Mouse (Mus musculus) forebrain, embryonic 12.5 days (tissue): Measurements from ENCODE around the gene Apobec2. TPM values are rescaled to one million over a fixed set of nuclear protein-coding genes. Genes with fewer than 3 reads are reported as not detected.

Source experiments
- ATAC-seq: fragments of 200-750 bp; cut with Nextera tagmentation; 2 replicates; pipeline ENCODE4 v1.8.0; 2017; ENCODE audit warnings: moderate TSS enrichment; ENCODE audit not compliant: low FRiP score
- H3K27ac ChIP-seq: fragments of 300-500 bp; sonication (generic); 2 replicates; pipeline ENCODE4 v1.5.1; 2016; ENCODE audit warnings: mild to moderate bottlenecking
- H3K27me3 ChIP-seq: fragments of 300-500 bp; sonication (generic); 2 replicates; pipeline ENCODE4 v1.6.1; 2016; ENCODE audit warnings: mild to moderate bottlenecking
- H3K36me3 ChIP-seq: fragments of 300-500 bp; sonication (generic); replicated peaks from 2 replicates; pipeline ENCODE4 v1.6.1; 2016; ENCODE audit warnings: mild to moderate bottlenecking
- H3K4me1 ChIP-seq: fragments of 300-500 bp; sonication (generic); 2 replicates; pipeline ENCODE4 v1.6.1; 2016
- H3K4me2 ChIP-seq: fragments of 300-500 bp; sonication (generic); 2 replicates; pipeline ENCODE4 v1.6.1; 2016; ENCODE audit warnings: mild to moderate bottlenecking, moderate library complexity
- H3K4me3 ChIP-seq: fragments of 300-500 bp; sonication (generic); replicated peaks from 2 replicates; pipeline ENCODE4 v1.5.1; 2016; ENCODE audit warnings: mild to moderate bottlenecking
- H3K9ac ChIP-seq: fragments of 300-500 bp; sonication (generic); 2 replicates; pipeline ENCODE4 v1.6.1; 2016; ENCODE audit warnings: mild to moderate bottlenecking
- H3K9me3 ChIP-seq: fragments of 300-500 bp; sonication (generic); 2 replicates; pipeline ENCODE4 v1.6.1; 2016
- WGBS: fragments of 180-500 bp; shearing (Covaris S2); methylation state at CpG from one replicate; pipeline ENCODE4 v1.1.7; 2016; 5-methylcytosine and 5-hydroxymethylcytosine counted together
- polyA plus RNA-seq: library from polyadenylated mRNA; unstranded; fragments of >200 nt; fragmentation: Nextera tagmentation; extraction: Ambion mirVana; gene quantifications from 2 replicates; pipeline ENCODE4 v1.2.1, GENCODE M21; 2016

Apobec2 gene
- polyA plus RNA-seq, 1 experiment from 2014 or later, result 0.65 TPM

GRCm38 (mm10) chr17:48433006-48433655, 401 bp upstream of the Apobec2 start:
- Histone ChIP-seq H3K4me2 (no peak overlapping the region), H3K4me1 (peaks cover 18% of the 10 kb centered on the region), H3K36me3 (no peaks in the 10 kb centered on the region), H3K4me3 (no peak overlapping the region), H3K27ac (no peak overlapping the region), H3K27me3 (no peaks in the 10 kb centered on the region), H3K9ac (no peak overlapping the region), H3K9me3 (no peaks in the 10 kb centered on the region)
- 84% methylated on average over 20 of the region's 20 CpGs for WGBS
- no peak for ATAC-seq

GRCm38 (mm10) chr17:48431054-48431453, 1.7 kb downstream of the Apobec2 start:
- H3K27ac ChIP-seq, result no peak overlapping the region
- H3K9me3 ChIP-seq, result no peaks in the 10 kb centered on the region
- peaks cover 15% of the 10 kb centered on the region for H3K4me1 ChIP-seq
- no peaks in the 10 kb centered on the region for H3K27me3 ChIP-seq
- 75% methylated on average over 5 of the region's 5 CpGs for WGBS
- no peak overlapping the region for H3K4me2 ChIP-seq
- no peak overlapping the region for H3K4me3 ChIP-seq
- no peak overlapping the region for H3K9ac ChIP-seq
- ATAC-seq, result no peak
- H3K36me3 ChIP-seq, result no peaks in the 10 kb centered on the region

- Histone ChIP-seq H3K4me1 (peaks cover 21% of the 10 kb centered on the region), H3K36me3 (no peaks in the 10 kb centered on the region), H3K9ac (no peak overlapping the region), H3K4me3 (no peak overlapping the region), H3K4me2 (no peak overlapping the region), H3K27ac (no peak overlapping the region), H3K9me3 (no peaks in the 10 kb centered on the region), H3K27me3 (no peaks in the 10 kb centered on the region)
- no peak for ATAC-seq
- 73% methylated on average over 5 of the region's 5 CpGs for WGBS
Observed at GRCm38 (mm10) chr17:48430394-48430793, 2.3 kb downstream of the Apobec2 start.

- H3K9me3 ChIP-seq, result no peaks in the 10 kb centered on the region
- WGBS, result 75% methylated on average over 11 of the region's 11 CpGs
- H3K27ac ChIP-seq, result no peak overlapping the region
Observed at GRCm38 (mm10) chr17:48427852-48428530, 4.7 kb downstream of the Apobec2 start.

GRCm38 (mm10) chr17:48426991-48427750, 5.6 kb downstream of the Apobec2 start:
- no peak overlapping the region for H3K27ac ChIP-seq
- H3K9ac ChIP-seq, result no peak overlapping the region
- peaks cover 15% of the 10 kb centered on the region for H3K4me1 ChIP-seq
- no peaks in the 10 kb centered on the region for H3K9me3 ChIP-seq
- no peak overlapping the region for H3K4me2 ChIP-seq
- H3K4me3 ChIP-seq, result no peak overlapping the region
- no peak for ATAC-seq
- H3K36me3 ChIP-seq, result no peaks in the 10 kb centered on the region
- 77% methylated on average over 13 of the region's 13 CpGs for WGBS
- H3K27me3 ChIP-seq, result no peaks in the 10 kb centered on the region

More at GRCm38 (mm10) chr17:48427852-48428530, 4.7 kb downstream of the Apobec2 start:
- H3K4me1 ChIP-seq, result peaks cover 21% of the 10 kb centered on the region
- no peak overlapping the region for H3K4me3 ChIP-seq
- H3K9ac ChIP-seq, result no peak overlapping the region
- no peak for ATAC-seq
- no peaks in the 10 kb centered on the region for H3K27me3 ChIP-seq
- H3K4me2 ChIP-seq, result no peak overlapping the region
- H3K36me3 ChIP-seq, result no peaks in the 10 kb centered on the region

- no peaks in the 10 kb centered on the region for H3K36me3 ChIP-seq
- no peaks in the 10 kb centered on the region for H3K27me3 ChIP-seq
- peaks cover 15% of the 10 kb centered on the region; the same call in 1 of the 2 replicates for H3K4me1 ChIP-seq
- H3K9me3 ChIP-seq, result no peaks in the 10 kb centered on the region
- no peak overlapping the region for H3K4me2 ChIP-seq
- H3K9ac ChIP-seq, result no peak overlapping the region
- 0 out of 2 replicates have a peak overlapping the region, but pooled peaks have one; percentile 5 for H3K27ac ChIP-seq
- H3K4me3 ChIP-seq, result no peak overlapping the region
- WGBS, result 35% methylated on average over 9 of the region's 9 CpGs
- no peak for ATAC-seq
Observed at GRCm38 (mm10) chr17:48425823-48426612, 6.7 kb downstream of the Apobec2 start.

GRCm38 (mm10) chr17:48424237-48424636, 8.5 kb downstream of the Apobec2 start:
- ATAC-seq, result no peak
- H3K4me3 ChIP-seq, result no peak overlapping the region
- no peak overlapping the region for H3K9ac ChIP-seq
- no peaks in the 10 kb centered on the region for H3K36me3 ChIP-seq
- H3K27ac ChIP-seq, result no peak overlapping the region
- H3K9me3 ChIP-seq, result no peaks in the 10 kb centered on the region
- H3K4me2 ChIP-seq, result no peak overlapping the region
- H3K27me3 ChIP-seq, result no peaks in the 10 kb centered on the region
- WGBS, result 78% methylated on average over 9 of the region's 9 CpGs
- H3K4me1 ChIP-seq, result peaks cover 15% of the 10 kb centered on the region; the same call in 1 of the 2 replicates

GRCm38 (mm10) chr17:48419571-48419970, 13.2 kb downstream of the Apobec2 start:
- H3K27me3 ChIP-seq, result no peaks in the 10 kb centered on the region
- H3K36me3 ChIP-seq, result peaks cover 37% of the 10 kb centered on the region
- H3K9me3 ChIP-seq, result no peaks in the 10 kb centered on the region
- 76% methylated on average over 2 of the region's 2 CpGs for WGBS
- no peak overlapping the region for H3K27ac ChIP-seq
- ATAC-seq, result no peak
- H3K4me3 ChIP-seq, result no peak overlapping the region
- H3K4me2 ChIP-seq, result no peak overlapping the region
- H3K9ac ChIP-seq, result no peak overlapping the region
- H3K4me1 ChIP-seq, result no peaks in the 10 kb centered on the region

- H3K4me2 ChIP-seq, result no peak overlapping the region
- no peak overlapping the region for H3K27ac ChIP-seq
- no peaks in the 10 kb centered on the region for H3K27me3 ChIP-seq
- H3K9ac ChIP-seq, result no peak overlapping the region
- H3K4me3 ChIP-seq, result no peak overlapping the region
- H3K36me3 ChIP-seq, result peaks cover 43% of the 10 kb centered on the region
- ATAC-seq, result no peak
- H3K4me1 ChIP-seq, result no peaks in the 10 kb centered on the region
- no peaks in the 10 kb centered on the region for H3K9me3 ChIP-seq
- WGBS, result 87% methylated on average over 1 of the region's 1 CpGs
Observed at GRCm38 (mm10) chr17:48418781-48419180, 13.9 kb downstream of the Apobec2 start.

- WGBS, result 94% methylated on average over 7 of the region's 7 CpGs
- ATAC-seq, result no peak
- Histone ChIP-seq H3K36me3 (peaks cover 48% of the 10 kb centered on the region), H3K27me3 (no peaks in the 10 kb centered on the region), H3K4me3 (no peak overlapping the region), H3K9me3 (no peaks in the 10 kb centered on the region), H3K4me1 (no peaks in the 10 kb centered on the region), H3K27ac (no peak overlapping the region), H3K4me2 (no peak overlapping the region), H3K9ac (no peak overlapping the region)
Observed at GRCm38 (mm10) chr17:48418174-48418573, 14.6 kb downstream of the Apobec2 start.

- no peak overlapping the region for H3K9ac ChIP-seq
- H3K4me3 ChIP-seq, result no peak overlapping the region
- no peak for ATAC-seq
- H3K27me3 ChIP-seq, result no peaks in the 10 kb centered on the region
- 90% methylated on average over 6 of the region's 6 CpGs for WGBS
- H3K36me3 ChIP-seq, result peaks cover 48% of the 10 kb centered on the region
- no peak overlapping the region for H3K4me2 ChIP-seq
- no peaks in the 10 kb centered on the region for H3K4me1 ChIP-seq
- no peaks in the 10 kb centered on the region for H3K9me3 ChIP-seq
- H3K27ac ChIP-seq, result no peak overlapping the region
Observed at GRCm38 (mm10) chr17:48417521-48417920, 15.2 kb downstream of the Apobec2 start.
